Mouse (Mus musculus) midbrain, embryonic 13.5 days (tissue): ENCODE data around the gene Acot7. TPM values are rescaled to one million over a fixed set of nuclear protein-coding genes. Genes with fewer than 3 reads are reported as not detected.

Experiments
- ATAC-seq: fragments of 200-750 bp; cut with Nextera tagmentation; 2 replicates; pipeline ENCODE4 v1.8.0; 2017; ENCODE audit warnings: mild to moderate bottlenecking, moderate TSS enrichment, moderate library complexity
- H3K27ac ChIP-seq: fragments of 300-500 bp; sonication (generic); 2 replicates; pipeline ENCODE4 v1.5.1; 2015; ENCODE audit warnings: inconsistent platforms, mild to moderate bottlenecking, moderate library complexity
- H3K27me3 ChIP-seq: fragments of 300-500 bp; sonication (generic); 2 replicates; pipeline ENCODE4 v1.6.1; 2015; ENCODE audit warnings: mild to moderate bottlenecking, inconsistent platforms
- H3K36me3 ChIP-seq: fragments of 300-500 bp; sonication (generic); 2 replicates; pipeline ENCODE4 v1.6.1; 2015; ENCODE audit warnings: mild to moderate bottlenecking, inconsistent platforms
- H3K4me1 ChIP-seq: fragments of 300-500 bp; sonication (generic); replicated peaks from 2 replicates; pipeline ENCODE4 v1.6.1; 2015; ENCODE audit warnings: inconsistent platforms
- H3K4me2 ChIP-seq: fragments of 300-500 bp; sonication (generic); replicated peaks from 2 replicates; pipeline ENCODE4 v1.6.1; 2015; ENCODE audit warnings: moderate library complexity, mild to moderate bottlenecking, inconsistent platforms
- H3K4me3 ChIP-seq: fragments of 300-500 bp; sonication (generic); replicated peaks from 2 replicates; pipeline ENCODE4 v1.5.1; 2015; ENCODE audit warnings: mild to moderate bottlenecking, inconsistent platforms
- H3K9ac ChIP-seq: fragments of 300-500 bp; sonication (generic); replicated peaks from 2 replicates; pipeline ENCODE4 v1.6.1; 2015; ENCODE audit warnings: mild to moderate bottlenecking, inconsistent platforms
- H3K9me3 ChIP-seq: fragments of 300-500 bp; sonication (generic); 2 replicates; pipeline ENCODE4 v1.6.1; 2016; ENCODE audit warnings: mild to moderate bottlenecking, inconsistent platforms
- WGBS: fragments of 180-500 bp; shearing (Covaris S2); methylation state at CpG from one replicate; pipeline ENCODE4 v1.1.7; 2015; 5-methylcytosine and 5-hydroxymethylcytosine counted together
- polyA plus RNA-seq: library from polyadenylated mRNA; unstranded; fragments of >200 nt; fragmentation: Nextera tagmentation; extraction: Ambion mirVana; gene quantifications from 2 replicates; pipeline ENCODE4 v1.2.1, GENCODE M21; 2015

The Acot7 gene
- polyA plus RNA-seq, 1 experiment from 2014 or later: 206 TPM

DNA sequence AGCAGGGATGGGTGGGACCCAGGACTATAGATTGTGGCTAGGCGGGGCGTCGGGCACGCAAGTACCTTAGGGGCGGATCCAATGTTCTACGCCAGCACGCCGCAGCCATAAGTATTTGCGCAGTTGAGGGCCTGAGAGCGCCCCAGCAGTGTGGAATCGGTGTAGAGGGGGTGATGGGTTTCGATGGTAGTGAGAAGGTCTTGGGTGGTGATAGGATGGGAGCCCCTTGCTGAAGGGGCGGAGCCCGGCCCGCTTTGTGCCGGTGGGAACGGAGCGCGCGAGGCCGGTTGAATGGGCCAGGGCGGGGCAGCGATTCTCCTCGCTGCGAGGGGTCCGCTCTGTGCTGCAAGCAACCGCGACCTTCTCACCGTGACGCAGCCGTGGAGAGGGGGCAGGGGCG is 108.2 kb downstream of the Acot7 start:
- peak overlapping the region; percentile 57 for H3K4me2 ChIP-seq
- WGBS: 1% methylated on average over 31 of the region's 32 CpGs
- H3K9ac ChIP-seq: peak overlapping the region; percentile 56
- H3K27ac ChIP-seq: no peak overlapping the region
- no peaks in the 10 kb centered on the region for H3K9me3 ChIP-seq
- ATAC-seq: peak; percentile 11
- H3K27me3 ChIP-seq: peaks cover 97% of the 10 kb centered on the region
- H3K4me3 ChIP-seq: peak overlapping the region; percentile 34
- H3K36me3 ChIP-seq: no peaks in the 10 kb centered on the region
- H3K4me1 ChIP-seq: peaks cover 58% of the 10 kb centered on the region

DNA sequence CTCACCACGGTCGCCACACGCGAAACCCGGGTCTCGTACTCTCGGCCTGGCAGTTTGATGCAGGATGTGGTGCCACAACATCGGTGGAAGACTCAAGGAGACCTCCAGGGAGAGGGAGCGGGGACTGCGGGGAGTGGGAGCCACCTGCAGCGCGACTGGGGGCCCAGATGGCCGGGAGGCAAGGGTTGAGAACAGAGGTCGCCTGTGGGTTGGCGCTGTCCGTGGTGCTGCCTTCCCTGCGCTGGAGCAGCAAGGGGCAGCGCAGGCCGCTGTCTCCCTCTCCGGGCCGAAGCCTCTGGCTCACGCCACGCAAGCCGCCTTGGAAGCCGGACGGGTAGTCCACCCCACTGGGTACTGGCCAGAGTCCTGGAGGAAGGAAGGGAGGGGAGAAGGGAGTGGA is 109.0 kb downstream of the Acot7 start:
- Histone ChIP-seq H3K9me3 (no peaks in the 10 kb centered on the region), H3K4me1 (peaks cover 65% of the 10 kb centered on the region), H3K36me3 (no peaks in the 10 kb centered on the region), H3K27ac (no peak overlapping the region), H3K4me2 (peak overlapping the region; percentile 57), H3K27me3 (peaks cover 97% of the 10 kb centered on the region), H3K4me3 (peak overlapping the region; percentile 34; the same call in 1 of the 2 replicates), H3K9ac (peak overlapping the region; percentile 56; the same call in 1 of the 2 replicates)
- 3% methylated on average over 26 of the region's 26 CpGs for WGBS
- ATAC-seq: no peak

DNA sequence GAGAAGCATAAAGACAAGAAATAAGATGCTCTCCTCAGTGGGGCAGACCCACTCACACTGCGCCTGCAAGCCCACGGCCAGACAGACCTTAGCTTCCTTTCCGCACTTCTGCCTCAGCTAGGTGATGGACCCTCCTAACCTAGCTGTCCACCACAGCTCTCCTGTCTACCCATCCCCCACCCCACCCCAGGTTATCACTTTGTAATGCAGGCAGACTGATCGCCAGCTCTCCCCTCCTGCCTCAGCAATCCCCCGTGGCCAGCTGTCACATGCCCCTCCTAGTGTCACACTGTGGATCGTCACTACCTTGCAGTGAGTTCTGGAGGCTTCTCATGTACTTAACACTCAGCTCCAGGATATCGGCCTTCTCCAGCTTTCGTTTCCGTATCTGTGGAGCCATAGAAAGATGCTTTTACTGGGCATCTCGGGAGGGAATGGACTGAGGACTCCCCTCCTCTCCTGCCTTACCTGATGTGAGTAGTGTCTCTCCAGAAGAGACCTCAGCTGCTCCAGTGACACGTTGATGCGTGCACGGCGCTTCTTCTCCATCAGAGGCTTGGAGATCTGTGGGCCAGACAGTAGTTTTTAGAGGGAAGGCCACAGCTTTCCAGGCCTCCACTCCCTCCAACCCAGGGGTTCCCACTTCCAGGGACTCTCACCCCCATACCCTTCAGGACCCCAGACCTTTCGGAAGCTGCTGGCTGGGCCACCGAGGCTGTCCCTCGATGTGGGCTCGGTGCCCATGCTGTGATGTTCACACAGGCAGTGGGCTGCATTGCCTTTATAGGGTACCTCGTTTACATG is 109.6 kb downstream of the Acot7 start:
- ATAC-seq: no peak
- Histone ChIP-seq H3K36me3 (no peaks in the 10 kb centered on the region), H3K27me3 (peaks cover 97% of the 10 kb centered on the region), H3K4me2 (peak overlapping the region; percentile 57), H3K4me3 (no peak overlapping the region), H3K9ac (no peak overlapping the region), H3K9me3 (no peaks in the 10 kb centered on the region), H3K27ac (no peak overlapping the region), H3K4me1 (peaks cover 71% of the 10 kb centered on the region)
- WGBS: 6% methylated on average over 19 of the region's 19 CpGs

DNA sequence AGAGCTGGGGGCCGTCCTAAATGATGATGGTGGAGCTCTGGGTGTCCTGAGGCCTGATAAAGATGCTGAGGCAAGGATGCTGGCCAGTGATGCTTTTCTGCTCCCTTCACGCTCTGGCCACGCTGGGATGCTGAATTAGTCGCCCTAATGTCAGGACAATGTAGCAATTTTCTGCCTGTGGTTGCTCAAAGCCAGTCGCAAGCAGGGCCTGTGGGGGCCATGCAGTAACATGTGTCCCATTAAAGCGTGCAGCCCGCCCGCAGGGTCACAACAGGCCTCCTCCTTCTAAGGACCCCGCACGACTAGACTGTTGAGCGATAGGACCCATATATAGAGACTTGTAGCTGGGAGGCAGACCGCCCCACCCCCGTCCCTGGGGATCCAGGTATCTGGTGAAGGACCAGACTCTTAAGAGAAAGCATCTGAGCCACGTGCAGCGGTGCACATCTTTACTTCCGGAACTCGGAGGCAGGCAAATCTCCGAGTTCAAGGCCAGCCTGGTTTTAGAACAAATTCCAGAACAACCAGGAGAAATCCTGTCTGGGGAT is 110.5 kb downstream of the Acot7 start:
- no peak for ATAC-seq
- Histone ChIP-seq H3K27me3 (peaks cover 97% of the 10 kb centered on the region), H3K27ac (no peak overlapping the region), H3K4me2 (peak overlapping the region; percentile 57; the same call in 1 of the 2 replicates), H3K4me1 (peaks cover 72% of the 10 kb centered on the region), H3K9ac (no peak overlapping the region), H3K36me3 (no peaks in the 10 kb centered on the region), H3K4me3 (no peak overlapping the region), H3K9me3 (no peaks in the 10 kb centered on the region)
- WGBS: 23% methylated on average over 18 of the region's 18 CpGs

DNA sequence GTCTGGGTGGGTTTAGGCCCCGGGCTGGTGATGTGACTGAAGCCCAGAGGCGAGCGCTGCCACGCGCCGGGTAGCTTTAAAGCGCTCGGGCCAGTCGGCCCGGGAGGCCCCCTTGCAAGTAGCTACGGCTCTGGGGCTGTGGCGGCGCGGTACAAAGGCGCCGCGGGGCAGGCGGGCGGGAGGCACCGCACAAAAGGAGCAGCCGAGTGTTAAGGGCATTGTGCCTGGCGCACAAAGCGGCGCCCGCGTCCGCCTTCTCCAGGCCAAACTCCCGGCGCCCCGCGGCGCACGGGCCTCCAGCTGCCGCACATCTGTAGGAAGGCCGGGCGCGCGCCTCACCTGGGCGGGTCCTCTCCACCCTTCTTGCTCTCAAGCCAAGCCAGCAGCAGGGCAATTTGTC is 112.5 kb downstream of the Acot7 start:
- H3K9me3 ChIP-seq: no peaks in the 10 kb centered on the region
- peak; percentile 68 for ATAC-seq
- under 1% methylated on average over 33 of the region's 39 CpGs for WGBS

DNA sequence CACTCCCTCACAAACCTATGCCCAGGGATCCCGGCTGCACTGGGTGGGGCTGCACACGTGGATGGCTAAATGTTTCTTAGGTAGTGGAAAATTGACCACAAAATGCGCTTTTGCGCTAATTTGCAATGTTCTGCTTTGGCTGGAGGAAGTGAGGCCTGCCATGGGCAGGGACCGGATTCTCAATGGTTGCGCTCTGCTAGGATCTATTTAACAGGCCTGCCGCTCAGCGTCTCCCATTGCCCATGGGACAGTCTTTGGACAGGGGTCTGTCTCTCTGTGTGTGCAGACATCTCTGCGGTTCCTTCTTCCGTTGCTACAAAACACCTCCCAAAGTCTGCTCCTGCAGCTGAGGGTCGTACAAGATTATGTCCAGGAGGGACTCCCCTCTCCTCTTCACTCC is 113.1 kb downstream of the Acot7 start:
- peak overlapping the region; percentile 33; the same call in 1 of the 2 replicates for H3K4me3 ChIP-seq
- ATAC-seq: no peak
- peaks cover 97% of the 10 kb centered on the region for H3K27me3 ChIP-seq
- peak overlapping the region; percentile 60 for H3K4me2 ChIP-seq
- H3K9me3 ChIP-seq: no peaks in the 10 kb centered on the region
- peak overlapping the region; percentile 62; the same call in 1 of the 2 replicates for H3K9ac ChIP-seq
- H3K27ac ChIP-seq: 0 out of 2 replicates have a peak overlapping the region, but pooled peaks have one; percentile 19
- H3K4me1 ChIP-seq: peaks cover 75% of the 10 kb centered on the region
- H3K36me3 ChIP-seq: no peaks in the 10 kb centered on the region
- WGBS: 5% methylated on average over 11 of the region's 11 CpGs

More for the DNA sequence above, 112.5 kb downstream of the Acot7 start:
- Histone ChIP-seq H3K27me3 (peaks cover 97% of the 10 kb centered on the region), H3K4me1 (peaks cover 79% of the 10 kb centered on the region), H3K27ac (peak overlapping the region; percentile 19; the same call in 1 of the 2 replicates), H3K4me2 (peak overlapping the region; percentile 60), H3K36me3 (no peaks in the 10 kb centered on the region), H3K4me3 (peak overlapping the region; percentile 33), H3K9ac (peak overlapping the region; percentile 62)

DNA sequence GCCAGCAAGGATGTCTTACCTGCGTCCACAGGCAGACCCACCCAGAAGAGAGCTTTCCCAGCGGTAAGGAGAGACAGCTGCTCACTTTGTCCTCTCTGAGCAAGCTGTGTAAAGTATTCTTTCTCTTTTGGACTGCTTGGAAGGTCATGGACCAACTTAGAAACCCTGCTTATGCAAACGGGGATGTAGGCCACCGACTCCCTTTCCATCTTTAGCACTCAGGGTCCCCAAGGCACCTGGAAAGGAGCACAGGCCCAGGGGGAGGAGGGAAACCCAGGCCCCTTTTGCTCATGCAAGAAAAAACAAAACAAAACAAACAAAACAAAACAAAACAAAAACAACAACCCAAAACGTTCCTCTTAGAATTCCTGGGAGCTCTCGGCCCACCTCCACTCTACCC is 113.6 kb downstream of the Acot7 start, which contains the start of gene Hes3:
TSS of gene Hes3 (minus strand) at position 101 of the 400 bp plus-strand sequence.
- WGBS: 12% methylated on average over 6 of the region's 6 CpGs
- Histone ChIP-seq H3K9ac (peak within 1 kb of the TSS; percentile 62), H3K27me3 (peaks cover 93% of the 10 kb centered on the region), H3K4me1 (peaks cover 72% of the 10 kb centered on the region), H3K36me3 (no peaks in the 10 kb centered on the region), H3K9me3 (no peaks in the 10 kb centered on the region), H3K27ac (peak within 1 kb of the TSS; percentile 19; the same call in 1 of the 2 replicates), H3K4me2 (peak within 1 kb of the TSS; percentile 60), H3K4me3 (peak within 1 kb of the TSS; percentile 33)
- no peak for ATAC-seq

DNA sequence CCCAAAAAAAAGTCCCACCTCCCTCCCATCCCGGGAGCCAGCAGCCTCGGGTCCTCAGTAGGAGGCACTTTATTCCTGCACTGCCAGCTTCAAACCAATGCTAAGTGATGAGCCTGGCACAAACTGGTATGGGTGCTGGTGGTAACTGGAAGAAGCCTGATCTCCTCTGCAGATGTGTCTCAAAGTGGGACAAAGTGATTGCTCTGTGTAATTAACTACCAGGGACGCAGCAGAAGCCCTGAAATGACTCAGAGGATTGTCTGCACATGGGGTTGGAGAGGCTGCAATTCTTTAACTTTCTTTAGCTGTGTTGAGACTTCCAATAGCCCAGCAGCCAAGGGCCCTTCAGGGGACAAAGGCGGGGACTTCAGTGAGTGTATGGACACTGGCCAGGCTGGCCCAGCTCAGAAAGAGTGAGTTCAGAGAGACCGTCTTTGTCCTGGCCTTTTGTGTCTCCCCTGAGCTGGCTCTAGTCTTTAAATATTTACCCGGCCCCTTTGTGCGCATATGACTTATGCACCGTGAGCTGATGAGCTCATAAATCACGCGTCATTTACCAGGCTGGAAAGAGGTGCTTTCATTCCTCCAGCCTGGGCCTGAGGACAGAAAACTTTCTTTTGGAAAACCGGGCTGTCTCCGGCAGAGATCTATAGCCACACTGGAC is 114.3 kb downstream of the Acot7 start:
- Histone ChIP-seq H3K36me3 (no peaks in the 10 kb centered on the region), H3K4me2 (0 out of 2 replicates have a peak overlapping the region, but pooled peaks have one; percentile 11), H3K4me1 (peaks cover 66% of the 10 kb centered on the region), H3K9ac (no peak overlapping the region; the same call in 1 of the 2 replicates), H3K4me3 (no peak overlapping the region), H3K27ac (no peak overlapping the region), H3K27me3 (peaks cover 86% of the 10 kb centered on the region), H3K9me3 (no peaks in the 10 kb centered on the region)
- 4% methylated on average over 12 of the region's 12 CpGs for WGBS
- ATAC-seq: no peak

DNA sequence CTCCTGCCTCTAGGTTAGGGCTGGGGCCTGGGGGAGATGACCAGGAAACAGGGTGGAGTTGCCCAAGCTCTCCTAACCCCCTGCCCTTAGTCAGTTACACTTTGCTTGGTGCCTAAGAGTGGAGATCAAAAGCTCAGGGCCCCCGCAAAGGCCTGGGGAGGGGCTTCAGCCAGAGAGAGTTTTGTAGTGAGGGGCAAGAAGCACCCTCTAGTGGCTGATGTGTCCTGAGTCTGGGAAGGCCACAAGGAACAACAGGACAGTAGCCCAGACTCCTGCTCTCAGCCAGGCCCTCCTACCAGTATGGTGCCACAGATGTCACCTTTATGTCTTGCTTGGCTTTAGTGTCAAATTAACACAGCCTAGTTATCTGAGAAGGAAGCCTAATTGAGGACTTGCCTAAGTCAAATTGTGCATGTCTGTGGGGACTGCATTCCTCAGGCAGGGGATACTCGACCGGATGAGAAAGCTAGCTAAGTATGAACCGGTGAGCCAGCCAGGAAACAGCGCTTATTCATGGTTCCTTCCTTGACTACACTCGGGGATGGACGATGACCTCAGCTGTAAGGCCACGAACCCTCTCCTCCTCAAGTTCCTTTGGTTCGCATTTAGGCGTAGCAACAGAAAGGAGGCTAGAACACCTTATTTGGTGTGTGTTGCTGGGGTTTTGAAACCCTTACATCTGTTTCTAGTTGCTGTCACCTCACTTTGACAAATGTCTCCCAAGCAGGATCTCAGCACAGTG is 116.4 kb downstream of the Acot7 start:
- no peak overlapping the region for H3K27ac ChIP-seq
- peaks cover 68% of the 10 kb centered on the region for H3K4me1 ChIP-seq
- H3K9me3 ChIP-seq: no peaks in the 10 kb centered on the region
- ATAC-seq: no peak
- H3K9ac ChIP-seq: no peak overlapping the region
- H3K27me3 ChIP-seq: peaks cover 70% of the 10 kb centered on the region
- WGBS: 68% methylated on average over 10 of the region's 10 CpGs
- no peak overlapping the region for H3K4me3 ChIP-seq
- H3K4me2 ChIP-seq: no peak overlapping the region
- H3K36me3 ChIP-seq: 0 out of 2 replicates have a peak, but pooled peaks cover under 1% of the 10 kb centered on the region

DNA sequence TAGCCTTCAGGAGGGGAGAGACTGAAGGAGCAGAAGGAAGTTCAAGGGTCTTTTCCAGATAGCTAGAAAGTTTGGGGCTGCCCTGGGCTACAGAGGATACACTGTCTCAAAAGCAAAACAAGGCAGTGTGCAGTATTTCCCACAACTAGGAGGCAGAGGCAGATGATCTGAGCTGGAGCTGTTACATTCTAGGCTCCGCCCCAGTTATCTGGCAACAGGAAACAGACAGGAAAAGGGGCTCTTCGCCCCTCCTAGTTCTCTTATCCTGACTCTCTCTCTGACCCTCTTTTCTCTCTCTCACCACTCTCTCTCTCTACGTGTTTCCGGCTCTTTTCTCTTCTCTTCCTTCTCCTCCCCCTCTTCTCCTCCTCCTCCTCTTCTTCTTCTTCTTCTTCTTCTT is 118.0 kb downstream of the Acot7 start:
- H3K9me3 ChIP-seq: no peaks in the 10 kb centered on the region
- H3K9ac ChIP-seq: no peak overlapping the region
- no peak overlapping the region for H3K27ac ChIP-seq
- WGBS: 48% methylated on average over 4 of the region's 4 CpGs
- H3K36me3 ChIP-seq: peaks cover 16% of the 10 kb centered on the region
- no peak overlapping the region for H3K4me2 ChIP-seq
- no peak overlapping the region for H3K4me3 ChIP-seq
- peaks cover 56% of the 10 kb centered on the region for H3K4me1 ChIP-seq
- no peak for ATAC-seq
- H3K27me3 ChIP-seq: peaks cover 55% of the 10 kb centered on the region

DNA sequence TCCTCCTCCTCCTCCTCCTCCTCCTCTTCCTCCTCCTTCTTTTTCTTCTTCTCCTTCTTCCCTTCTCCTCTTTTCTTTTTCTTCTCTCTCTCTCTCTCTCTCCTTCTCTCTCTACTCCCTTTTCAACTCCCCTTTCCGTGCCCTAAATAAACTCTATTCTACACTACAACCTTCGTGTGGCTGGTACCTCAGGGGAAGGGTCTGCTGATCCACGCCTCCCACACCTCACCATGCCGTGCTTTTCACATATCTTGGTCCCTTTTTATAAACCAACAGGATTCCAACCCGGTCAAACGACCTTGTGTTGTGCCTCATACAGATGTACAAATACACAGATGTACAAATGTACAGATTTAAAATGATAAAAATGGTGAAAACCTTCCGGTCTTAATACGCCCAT is 118.4 kb downstream of the Acot7 start:
- peak overlapping the region; percentile 78 for H3K4me3 ChIP-seq
- H3K9ac ChIP-seq: peak overlapping the region; percentile 37
- no peak overlapping the region for H3K27ac ChIP-seq
- H3K4me1 ChIP-seq: peaks cover 52% of the 10 kb centered on the region
- H3K4me2 ChIP-seq: peak overlapping the region; percentile 64
- ATAC-seq: no peak
- WGBS: 20% methylated on average over 8 of the region's 8 CpGs
- no peaks in the 10 kb centered on the region for H3K9me3 ChIP-seq
- H3K36me3 ChIP-seq: peaks cover 20% of the 10 kb centered on the region
- H3K27me3 ChIP-seq: peaks cover 51% of the 10 kb centered on the region
